Mouse (Mus musculus) hindbrain, postnatal 0 days (tissue): Measurements from ENCODE around the gene Trim25. TPM values are rescaled to one million over a fixed set of nuclear protein-coding genes. Genes with fewer than 3 reads are reported as not detected.
A peak's percentile ranks its signal among the peaks of the same experiment; 100 is the strongest.

Experiments
- ATAC-seq: fragments of 200-750 bp; cut with Nextera tagmentation; 2 replicates; pipeline ENCODE4 v1.8.0; 2017; ENCODE audit warnings: mild to moderate bottlenecking, moderate TSS enrichment, moderate library complexity
- DNase-seq: peaks from one replicate; pipeline ENCODE4 v3.0.0-alpha.2; 2015; ENCODE audit warnings: low spot score
- H3K27ac ChIP-seq: fragments of 300-500 bp; sonication (generic); 2 replicates; pipeline ENCODE4 v1.5.1; 2014; ENCODE audit warnings: mild to moderate bottlenecking
- H3K27me3 ChIP-seq: fragments of 300-500 bp; sonication (generic); 2 replicates; pipeline ENCODE4 v1.6.1; 2014; ENCODE audit warnings: low read length, mixed read lengths; ENCODE audit not compliant: insufficient read depth
- H3K36me3 ChIP-seq: fragments of 300-500 bp; sonication (generic); 2 replicates; pipeline ENCODE4 v1.6.1; 2014; ENCODE audit warnings: low read length, mixed read lengths; ENCODE audit not compliant: insufficient read depth
- H3K4me1 ChIP-seq: fragments of 300-500 bp; sonication (generic); 2 replicates; pipeline ENCODE4 v1.6.1; 2014; ENCODE audit warnings: antibody characterized with exemption, low read length, mixed read lengths; ENCODE audit not compliant: insufficient read depth
- H3K4me2 ChIP-seq: fragments of 300-500 bp; sonication (generic); 2 replicates; pipeline ENCODE4 v1.6.1; 2014; ENCODE audit warnings: low read depth, mild to moderate bottlenecking, low read length, moderate library complexity, mixed read lengths
- H3K4me3 ChIP-seq: fragments of 300-500 bp; sonication (generic); 2 replicates; pipeline ENCODE4 v1.5.1; 2014; ENCODE audit warnings: low read length
- H3K9ac ChIP-seq: fragments of 300-500 bp; sonication (generic); replicated peaks from 2 replicates; pipeline ENCODE4 v1.6.1; 2014; ENCODE audit warnings: mild to moderate bottlenecking, low read length, moderate library complexity, mixed read lengths
- H3K9me3 ChIP-seq: fragments of 300-500 bp; sonication (generic); 2 replicates; pipeline ENCODE4 v1.6.1; 2016; ENCODE audit warnings: low read length, mixed read lengths
- CTCF ChIP-seq: IDR thresholded peaks from 2 replicates; pipeline ENCODE4 v1.5.1; 2016; ENCODE audit warnings: antibody characterized with exemption, control low read depth, low read depth
- WGBS: fragments of 180-500 bp; shearing (Covaris S2); extraction: QIAGEN DNeasy Blood & Tissue Kit; methylation state at CpG from one replicate; pipeline ENCODE4 v1.1.7; 2014; 5-methylcytosine and 5-hydroxymethylcytosine counted together
- polyA plus RNA-seq: library from polyadenylated mRNA; unstranded; fragments of >200 nt; fragmentation: Nextera tagmentation; extraction: Ambion mirVana; gene quantifications from 2 replicates; pipeline ENCODE4 v1.2.1, GENCODE M21; 2015
- total RNA-seq: library from RNA; depleted of rRNA; stranded (reverse); fragments of >200 nt; gene quantifications from 2 replicates; pipeline ENCODE4 v1.2.3, GENCODE M21; 2014

Trim25 gene
- total and polyA plus RNA-seq, 2 experiments from 2014 or later = 4.6 to 5.3 TPM

DNA sequence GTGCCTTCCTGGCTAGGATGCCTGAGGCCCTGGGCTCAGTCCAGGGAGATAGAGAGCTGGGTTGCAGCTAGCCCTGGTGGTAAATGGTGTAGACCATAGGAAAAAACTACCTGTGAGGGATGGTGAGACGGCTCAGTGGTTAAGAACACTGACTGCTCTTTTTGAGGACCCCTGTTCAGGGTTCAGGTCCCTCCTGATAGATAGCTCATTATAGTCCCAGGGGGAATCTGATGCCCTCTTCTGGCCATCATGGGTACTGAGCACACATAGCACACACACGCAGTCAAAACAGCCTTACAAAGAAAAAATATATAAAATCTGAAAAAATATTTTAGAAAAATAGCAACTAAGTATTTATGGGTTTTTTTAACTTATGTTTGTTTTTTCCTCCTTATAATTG is 22.9 kb upstream of the Trim25 start:
- Histone ChIP-seq H3K9ac (no peak overlapping the region), H3K27ac (no peak overlapping the region), H3K4me2 (no peak overlapping the region), H3K4me3 (no peak overlapping the region), H3K36me3 (0 out of 2 replicates have a peak, but pooled peaks cover 4% of the 10 kb centered on the region), H3K9me3 (no peaks in the 10 kb centered on the region), H3K27me3 (no peaks in the 10 kb centered on the region), H3K4me1 (no peaks in the 10 kb centered on the region; the same call in 1 of the 2 replicates)
- ATAC-seq (no peak), DNase-seq (no peak)
- 96% methylated on average over 2 of the region's 2 CpGs for WGBS
- peak; percentile 58 for TF ChIP-seq CTCF

DNA sequence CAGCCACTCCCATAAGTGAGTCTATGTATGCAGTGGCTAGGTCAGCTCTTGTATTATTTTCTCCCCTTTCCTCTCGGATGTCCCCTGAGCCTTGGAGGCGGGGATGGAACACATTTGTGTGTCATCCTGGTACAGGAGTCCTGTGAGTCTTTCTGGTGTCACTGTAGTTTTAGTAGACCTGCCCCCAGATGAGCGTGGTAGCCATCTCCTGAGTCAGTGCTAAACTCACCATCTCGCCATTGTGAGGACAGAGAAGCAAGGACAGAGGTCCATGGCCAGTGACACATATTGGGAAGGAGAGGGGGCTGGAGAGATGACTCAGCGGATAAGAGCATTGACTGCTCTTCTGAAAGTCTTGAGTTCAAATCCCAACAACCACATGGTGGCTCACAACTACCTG is 22.0 kb upstream of the Trim25 start:
- ATAC-seq (no peak), DNase-seq (no peak)
- Histone ChIP-seq H3K9ac (no peak overlapping the region), H3K4me3 (no peak overlapping the region), H3K27ac (no peak overlapping the region), H3K4me2 (no peak overlapping the region), H3K27me3 (no peaks in the 10 kb centered on the region), H3K36me3 (0 out of 2 replicates have a peak, but pooled peaks cover 4% of the 10 kb centered on the region), H3K9me3 (no peaks in the 10 kb centered on the region), H3K4me1 (no peaks in the 10 kb centered on the region; the same call in 1 of the 2 replicates)
- WGBS = 98% methylated on average over 5 of the region's 5 CpGs
- TF ChIP-seq CTCF = no peak

DNA sequence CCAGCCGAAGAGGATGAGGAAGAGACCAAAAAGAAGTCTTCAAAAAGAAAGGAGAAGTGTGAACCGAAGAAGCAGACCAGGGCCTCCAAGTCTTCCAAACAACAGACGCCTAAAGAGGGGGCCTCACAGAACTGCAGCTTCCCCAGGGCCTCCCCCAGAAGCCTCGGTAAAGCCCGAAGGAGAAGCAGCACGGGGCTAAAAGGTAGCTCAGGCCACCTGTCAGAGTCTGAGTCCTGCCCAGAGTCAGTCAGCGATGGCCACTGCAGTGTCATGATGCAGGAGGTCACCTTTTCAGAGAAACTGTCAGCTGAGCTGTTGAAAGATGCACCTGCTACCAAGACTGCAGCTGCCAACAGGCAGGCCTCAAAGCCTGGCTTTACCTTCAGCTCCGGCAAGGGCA is 17.8 kb upstream of the Trim25 start:
- no peak overlapping the region for H3K4me2 ChIP-seq
- H3K4me3 ChIP-seq = no peak overlapping the region
- H3K9me3 ChIP-seq = no peaks in the 10 kb centered on the region
- DNase-seq (no peak), ATAC-seq (no peak)
- H3K4me1 ChIP-seq = no peaks in the 10 kb centered on the region
- H3K36me3 ChIP-seq = peaks cover 26% of the 10 kb centered on the region
- H3K27me3 ChIP-seq = no peaks in the 10 kb centered on the region
- WGBS = 86% methylated on average over 8 of the region's 8 CpGs
- H3K27ac ChIP-seq = no peak overlapping the region
- H3K9ac ChIP-seq = no peak overlapping the region
- no peak for TF ChIP-seq CTCF

DNA sequence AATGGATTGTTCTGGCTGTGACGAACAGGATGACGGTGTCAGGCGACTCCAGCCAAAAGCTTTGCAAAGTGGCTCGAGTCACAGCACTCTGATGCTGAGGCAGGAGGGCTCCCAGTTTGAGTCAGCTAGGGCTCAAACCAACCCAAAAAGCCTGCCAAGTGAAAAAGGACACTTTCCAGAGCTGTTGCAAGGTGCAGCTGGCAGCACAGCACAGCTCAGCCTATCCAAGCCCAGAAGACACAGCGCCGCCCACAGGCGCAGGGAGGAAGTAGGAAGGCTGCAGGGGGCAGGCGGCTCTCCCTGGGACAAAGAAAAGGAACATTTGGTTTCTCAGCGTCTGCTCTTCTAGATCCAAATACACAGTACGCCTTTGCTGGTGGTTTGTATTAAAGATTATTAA is 12.6 kb upstream of the Trim25 start:
- DNase-seq (no peak), ATAC-seq (no peak)
- no peak overlapping the region for H3K9ac ChIP-seq
- no peaks in the 10 kb centered on the region for H3K9me3 ChIP-seq
- no peaks in the 10 kb centered on the region for H3K27me3 ChIP-seq
- no peak overlapping the region for H3K27ac ChIP-seq
- WGBS = 81% methylated on average over 10 of the region's 10 CpGs
- peaks cover 35% of the 10 kb centered on the region for H3K36me3 ChIP-seq
- H3K4me3 ChIP-seq = no peak overlapping the region
- H3K4me2 ChIP-seq = no peak overlapping the region
- no peaks in the 10 kb centered on the region for H3K4me1 ChIP-seq
- TF ChIP-seq CTCF = no peak

DNA sequence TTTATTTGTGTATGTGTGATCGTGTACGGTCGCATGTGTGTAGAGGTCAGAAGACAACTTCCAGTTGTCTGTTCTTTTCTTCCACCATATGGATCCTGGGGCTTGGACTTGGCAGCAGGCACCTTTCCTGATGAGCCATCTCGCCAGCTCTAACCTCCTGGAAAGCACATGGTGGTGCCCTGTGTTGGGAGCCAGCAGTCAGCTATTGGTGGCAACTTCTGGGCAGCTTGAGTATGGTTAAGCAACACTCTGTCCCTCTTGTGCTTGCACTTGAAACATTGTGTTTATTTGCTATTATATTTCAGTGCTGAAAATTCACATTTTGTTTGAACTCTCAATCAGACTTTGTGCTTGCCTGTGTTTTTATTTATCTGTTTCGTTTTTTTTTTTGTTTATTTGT is 10.2 kb upstream of the Trim25 start:
- H3K4me1 ChIP-seq = no peaks in the 10 kb centered on the region
- no peak overlapping the region for H3K4me3 ChIP-seq
- H3K27me3 ChIP-seq = no peaks in the 10 kb centered on the region
- peaks cover 30% of the 10 kb centered on the region for H3K36me3 ChIP-seq
- ATAC-seq = no peak
- H3K9ac ChIP-seq = no peak overlapping the region
- no peak for TF ChIP-seq CTCF
- DNase-seq = no peak
- H3K4me2 ChIP-seq = no peak overlapping the region
- 64% methylated on average over 5 of the region's 5 CpGs for WGBS
- no peak overlapping the region for H3K27ac ChIP-seq
- H3K9me3 ChIP-seq = no peaks in the 10 kb centered on the region

DNA sequence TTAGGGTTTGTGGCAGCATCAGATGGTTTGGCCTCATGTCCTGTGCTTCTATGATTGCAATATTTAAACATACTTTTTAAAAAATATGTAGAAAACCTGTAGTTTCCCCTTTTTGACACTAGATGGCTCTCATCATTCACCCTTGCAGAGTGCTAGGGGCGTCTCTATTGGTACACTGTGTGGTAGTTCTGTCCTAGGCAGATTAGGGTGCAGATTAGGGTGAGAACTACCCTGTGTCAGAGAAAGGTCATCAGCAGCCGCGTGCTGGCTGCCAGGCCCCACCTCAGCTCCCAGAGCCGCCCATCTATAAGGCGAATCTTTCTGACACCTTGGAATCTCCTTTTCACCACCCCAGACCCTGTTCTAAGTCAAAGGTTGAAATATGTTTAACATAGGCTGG is 9.6 kb upstream of the Trim25 start:
- WGBS = 83% methylated on average over 5 of the region's 5 CpGs
- Histone ChIP-seq H3K9me3 (no peaks in the 10 kb centered on the region), H3K4me1 (no peaks in the 10 kb centered on the region), H3K36me3 (peaks cover 26% of the 10 kb centered on the region), H3K9ac (no peak overlapping the region), H3K27ac (no peak overlapping the region), H3K4me3 (no peak overlapping the region), H3K4me2 (no peak overlapping the region), H3K27me3 (no peaks in the 10 kb centered on the region)
- ATAC-seq (0 out of 2 replicates have a peak, but pooled peaks have one; percentile 45), DNase-seq (peak; percentile 51)
- peak; percentile 59 for TF ChIP-seq CTCF

DNA sequence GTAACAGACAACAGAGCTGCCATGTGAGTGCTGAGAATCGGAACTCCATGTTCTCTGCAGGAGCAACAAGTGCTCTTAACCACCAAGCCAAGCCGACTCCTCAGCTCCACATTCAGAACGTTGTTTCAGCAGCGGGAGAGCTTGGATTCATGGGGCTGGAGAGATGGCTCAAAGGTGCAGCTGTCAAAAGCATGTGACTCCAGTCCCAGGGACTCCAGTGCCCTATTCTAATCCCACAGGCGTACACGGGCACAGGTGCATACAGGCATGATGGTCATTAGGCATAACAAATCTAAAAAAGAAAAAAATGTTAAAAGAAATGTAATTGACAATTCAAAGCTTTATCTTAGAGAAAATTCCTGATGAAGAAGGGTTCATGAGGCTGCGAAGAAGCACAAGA is 6.0 kb upstream of the Trim25 start:
- DNase-seq (no peak), ATAC-seq (no peak)
- Histone ChIP-seq H3K27me3 (no peaks in the 10 kb centered on the region), H3K9ac (no peak overlapping the region), H3K4me2 (no peak overlapping the region), H3K4me1 (no peaks in the 10 kb centered on the region), H3K9me3 (no peaks in the 10 kb centered on the region), H3K27ac (no peak overlapping the region), H3K4me3 (no peak overlapping the region), H3K36me3 (peaks cover 12% of the 10 kb centered on the region; the same call in 1 of the 2 replicates)
- WGBS = 48% methylated on average over 7 of the region's 7 CpGs
- no peak for TF ChIP-seq CTCF
